Mouse (Mus musculus) C2C12 (cell line): ENCODE data around the gene Uox. TPM values are rescaled to one million over a fixed set of nuclear protein-coding genes. Genes with fewer than 3 reads are reported as not detected.

ENCODE experiments used
- H3K27me3 ChIP-seq: one replicate; pipeline ENCODE4 v1.6.1; 2011; ENCODE audit not compliant: control insufficient read depth, insufficient read depth, insufficient read length
- H3K36me3 ChIP-seq: one replicate; pipeline ENCODE4 v1.6.1; 2011; ENCODE audit not compliant: control insufficient read depth, insufficient read depth
- H3K4me3 ChIP-seq: one replicate; pipeline ENCODE4 v1.5.1; 2011; ENCODE audit warnings: mild to moderate bottlenecking, control low read depth; ENCODE audit not compliant: poor library complexity, insufficient read depth, severe bottlenecking
- H3K79me2 ChIP-seq: one replicate; pipeline ENCODE4 v1.6.1; 2011; ENCODE audit not compliant: control insufficient read depth, insufficient read depth
- H3K79me3 ChIP-seq: one replicate; pipeline ENCODE4 v1.6.1; 2011; ENCODE audit warnings: low read depth, control low read depth
- H3ac ChIP-seq: one replicate; pipeline ENCODE3; 2011; ENCODE audit warnings: low read depth; ENCODE audit not compliant: control insufficient read depth, insufficient read length
- CEBPB ChIP-seq: IDR thresholded peaks from one replicate; pipeline ENCODE4 v1.6.1; 2011; ENCODE audit warnings: low read depth, mild to moderate bottlenecking, control low read depth, moderate library complexity
- CTCF ChIP-seq: IDR thresholded peaks from one replicate; pipeline ENCODE4 v1.5.1; 2011; ENCODE audit not compliant: control insufficient read depth, insufficient read depth, insufficient read length
- FOSL1 ChIP-seq: IDR thresholded peaks from one replicate; pipeline ENCODE4 v1.8.0; 2011; ENCODE audit warnings: mild to moderate bottlenecking, low read length; ENCODE audit not compliant: poor library complexity, insufficient read depth, severe bottlenecking
- MAX ChIP-seq: IDR thresholded peaks from one replicate; pipeline ENCODE4 v1.6.1; 2011; ENCODE audit warnings: mild to moderate bottlenecking, control low read depth
- MYOD1 ChIP-seq: IDR thresholded peaks from one replicate; pipeline ENCODE4 v1.6.1; 2011; ENCODE audit warnings: low read depth; ENCODE audit not compliant: control insufficient read depth, insufficient read length
- MYOG ChIP-seq: IDR thresholded peaks from one replicate; pipeline ENCODE4 v1.6.1; 2011; ENCODE audit not compliant: control insufficient read depth, insufficient read length; ENCODE audit errors: extremely low read depth
- USF1 ChIP-seq: IDR thresholded peaks from one replicate; pipeline ENCODE4 v1.6.1; 2011; ENCODE audit warnings: low read depth, mild to moderate bottlenecking, control low read depth, moderate library complexity
- polyA plus RNA-seq: library from polyadenylated mRNA; unstranded; fragments of >200 nt; fragmentation: generic; extraction: Trizol; gene quantifications from one replicate; pipeline ENCODE4 v1.2.1, GENCODE M21; 2012; ENCODE audit warnings: missing spikeins

Uox gene
- polyA plus RNA-seq, 1 experiment = not detected

GRCm38 (mm10) chr3:146577591-146577990 lies 7.4 kb downstream of the Uox start:
- no peak overlapping the region for H3K4me3 ChIP-seq
- H3K79me2 ChIP-seq = no peaks in the 10 kb centered on the region
- H3ac ChIP-seq = no peak overlapping the region
- H3K79me3 ChIP-seq = no peaks in the 10 kb centered on the region
- H3K36me3 ChIP-seq = no peaks in the 10 kb centered on the region
- no peak for TF ChIP-seq MYOD1
- no peak for TF ChIP-seq MYOG
- TF ChIP-seq FOSL1 = no peak
- no peak for TF ChIP-seq USF1
- no peak for TF ChIP-seq MAX
- no peak for TF ChIP-seq CEBPB
- no peak for TF ChIP-seq CTCF
- no peaks in the 10 kb centered on the region for H3K27me3 ChIP-seq

GRCm38 (mm10) chr3:146580039-146580729 lies 10.0 kb downstream of the Uox start:
- TF ChIP-seq MYOG (no peak), CEBPB (no peak), MAX (no peak), MYOD1 (no peak), USF1 (no peak), CTCF (no peak), FOSL1 (no peak)
- no peak overlapping the region for H3ac ChIP-seq
- no peak overlapping the region for H3K4me3 ChIP-seq
- no peaks in the 10 kb centered on the region for H3K36me3 ChIP-seq
- H3K79me2 ChIP-seq = no peaks in the 10 kb centered on the region
- no peaks in the 10 kb centered on the region for H3K27me3 ChIP-seq
- no peaks in the 10 kb centered on the region for H3K79me3 ChIP-seq

GRCm38 (mm10) chr3:146583478-146583877 lies 13.3 kb downstream of the Uox start:
- H3K79me2 ChIP-seq = no peaks in the 10 kb centered on the region
- H3K4me3 ChIP-seq = no peak overlapping the region
- H3K27me3 ChIP-seq = no peaks in the 10 kb centered on the region
- no peaks in the 10 kb centered on the region for H3K36me3 ChIP-seq
- no peak overlapping the region for H3ac ChIP-seq
- no peaks in the 10 kb centered on the region for H3K79me3 ChIP-seq
- TF ChIP-seq USF1 = no peak
- TF ChIP-seq MAX = no peak
- TF ChIP-seq MYOD1 = no peak
- no peak for TF ChIP-seq MYOG

GRCm38 (mm10) chr3:146583908-146584307 lies 13.7 kb downstream of the Uox start:
- TF ChIP-seq MYOG = no peak
- TF ChIP-seq CTCF = no peak
- TF ChIP-seq MYOD1 = no peak
- TF ChIP-seq USF1 = no peak
- TF ChIP-seq FOSL1 = no peak
- no peak for TF ChIP-seq CEBPB
- no peak for TF ChIP-seq MAX
- Histone ChIP-seq H3ac (no peak overlapping the region), H3K27me3 (no peaks in the 10 kb centered on the region), H3K79me3 (no peaks in the 10 kb centered on the region), H3K36me3 (no peaks in the 10 kb centered on the region), H3K79me2 (no peaks in the 10 kb centered on the region), H3K4me3 (no peak overlapping the region)

DNA sequence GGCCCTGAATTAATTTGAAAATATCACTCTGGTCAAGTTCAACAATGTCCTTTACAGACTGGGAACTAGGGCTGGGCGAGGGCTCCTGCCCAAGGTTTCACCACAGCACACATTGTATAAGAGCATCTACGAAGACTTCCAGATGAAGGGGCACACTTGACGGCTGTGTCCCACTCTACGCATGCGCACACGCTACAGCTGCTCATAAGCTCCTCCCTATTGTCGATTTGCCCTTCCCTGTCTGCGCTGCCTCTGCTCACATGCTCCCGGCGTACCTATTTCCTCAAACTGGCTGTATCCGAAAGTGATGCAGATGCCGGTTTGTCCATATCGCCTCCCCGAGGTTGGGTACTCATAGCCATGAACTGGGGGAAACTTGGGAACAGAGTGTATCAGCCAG lies 16.4 kb downstream of the Uox start:
- Histone ChIP-seq H3K79me3 (no peaks in the 10 kb centered on the region), H3ac (no peak overlapping the region), H3K36me3 (no peaks in the 10 kb centered on the region), H3K27me3 (no peaks in the 10 kb centered on the region), H3K79me2 (no peaks in the 10 kb centered on the region), H3K4me3 (no peak overlapping the region)
- TF ChIP-seq USF1 = no peak

GRCm38 (mm10) chr3:146589523-146589922 lies 19.3 kb downstream of the Uox start:
- no peaks in the 10 kb centered on the region for H3K79me2 ChIP-seq
- no peaks in the 10 kb centered on the region for H3K27me3 ChIP-seq
- no peak overlapping the region for H3ac ChIP-seq
- H3K36me3 ChIP-seq = no peaks in the 10 kb centered on the region
- no peaks in the 10 kb centered on the region for H3K79me3 ChIP-seq
- H3K4me3 ChIP-seq = no peak overlapping the region
- no peak for TF ChIP-seq USF1
- TF ChIP-seq CEBPB = no peak
- no peak for TF ChIP-seq FOSL1
- TF ChIP-seq CTCF = no peak
- no peak for TF ChIP-seq MAX
- no peak for TF ChIP-seq MYOD1
